Mouse (Mus musculus): ENCODE data around the gene Abcg2.
A peak's percentile ranks its signal among the peaks of the same experiment; 100 is the strongest.
"Not testable (repeated sequence)": the region's sequence is repeated elsewhere in the genome, so short reads cannot be mapped to it uniquely, and the experiment has no call there.

Abcg2 gene

DNA sequence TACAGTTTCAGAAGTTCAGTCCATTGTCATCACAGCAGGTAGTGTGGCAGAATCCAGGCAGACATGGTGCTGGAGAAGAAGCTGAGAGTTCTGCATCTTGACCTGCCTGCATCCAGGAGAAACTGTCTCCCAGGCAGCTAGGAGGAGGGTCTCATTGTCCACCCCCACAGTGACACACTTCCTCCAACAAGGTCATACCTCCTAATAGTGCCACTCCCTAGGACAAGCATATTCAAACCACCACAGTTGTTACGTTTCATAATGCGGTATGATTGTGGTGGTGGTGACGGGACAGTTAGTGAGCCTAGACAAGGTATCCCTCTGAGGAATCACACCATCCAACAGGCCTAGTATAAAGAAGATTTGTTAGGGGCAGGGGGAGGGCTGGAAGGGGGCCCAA is at the start of gene Abcg2:
Gene Abcg2, plus strand, starts transcription at position 301 of the 400 bp plus-strand sequence.
- not testable (repeated sequence) for TF ChIP-seq GATA4 (IDR thresholded peaks at IDR 0.05; ENCODE audit: insufficient replicate concordance, low read length)

DNA sequence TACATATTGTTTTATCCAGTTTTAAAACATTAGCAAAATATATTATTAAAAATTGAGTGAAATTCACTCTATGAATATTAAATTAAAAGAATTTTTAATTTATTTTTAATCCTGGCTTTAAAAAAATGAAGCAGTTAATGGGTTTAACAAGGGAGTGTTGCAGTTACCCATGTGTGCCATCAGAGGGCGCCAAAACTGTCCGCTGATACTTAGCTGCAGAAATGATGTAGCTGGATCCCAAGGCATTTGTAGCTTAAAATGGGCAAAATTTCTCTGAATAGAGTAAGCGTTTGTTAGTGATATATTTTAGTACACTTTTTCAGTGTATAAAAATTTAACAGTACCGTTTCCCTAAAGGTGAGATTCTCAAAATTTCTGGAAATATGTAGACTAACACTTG is 37.5 kb upstream of the Abcg2 start:
- no peak for TF ChIP-seq GATA4 (IDR thresholded peaks at IDR 0.05; ENCODE audit: insufficient replicate concordance, low read length)

DNA sequence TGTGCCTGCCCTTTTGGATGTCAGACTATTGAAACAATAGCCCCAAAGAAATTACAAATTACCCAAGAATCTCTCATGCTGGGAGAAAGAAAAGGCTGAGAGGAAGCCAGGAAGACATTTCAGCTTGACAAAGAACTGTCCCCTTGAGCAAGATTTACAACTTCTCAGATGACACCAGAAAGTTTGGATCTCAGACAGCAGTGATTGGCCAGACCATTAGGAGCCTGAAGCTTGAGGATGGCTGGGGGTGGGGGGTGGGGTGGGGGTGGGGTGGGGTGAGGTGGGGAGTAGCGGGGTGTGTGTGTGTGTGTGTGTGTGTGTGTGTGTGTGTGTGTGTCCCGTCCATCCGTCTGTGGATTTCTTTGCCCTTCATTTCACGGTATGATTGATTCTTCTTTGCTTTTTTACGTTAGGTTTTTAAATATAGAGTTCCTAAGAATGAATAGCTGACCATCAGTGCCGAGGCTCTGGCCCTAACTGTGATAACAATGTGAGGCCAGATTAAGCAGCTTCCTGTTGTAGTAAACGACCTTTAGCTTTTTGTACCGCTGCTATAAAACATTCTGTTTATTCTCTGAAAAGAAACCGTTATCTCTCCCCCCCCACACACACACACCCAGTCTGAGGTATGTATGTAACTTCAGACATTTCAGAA is 11.4 kb downstream of the Abcg2 start:
- TF ChIP-seq GATA4 (IDR thresholded peaks at IDR 0.05; ENCODE audit: insufficient replicate concordance, low read length) = peak; percentile 71; the same call in 1 of the 2 replicates

DNA sequence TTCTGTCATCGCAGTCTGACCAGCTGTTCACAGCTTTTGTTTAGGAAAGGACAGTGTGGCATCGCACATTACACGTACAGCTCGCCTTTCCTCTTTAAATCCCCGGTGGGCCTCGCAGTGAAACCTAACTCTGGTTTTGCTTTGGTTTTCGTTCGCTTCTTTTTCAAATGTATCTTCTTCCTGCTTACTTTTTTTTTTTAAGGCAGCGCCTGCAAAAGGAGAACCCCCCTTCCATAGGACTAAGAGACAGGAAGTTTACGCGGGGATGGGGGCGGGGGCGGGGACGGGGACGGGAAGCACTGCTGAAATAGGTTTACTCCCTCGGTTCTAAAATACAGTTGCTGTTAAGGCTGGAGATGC is 12.0 kb downstream of the Abcg2 start:
- no peak for TF ChIP-seq GATA4 (IDR thresholded peaks at IDR 0.05; ENCODE audit: insufficient replicate concordance, low read length)

DNA sequence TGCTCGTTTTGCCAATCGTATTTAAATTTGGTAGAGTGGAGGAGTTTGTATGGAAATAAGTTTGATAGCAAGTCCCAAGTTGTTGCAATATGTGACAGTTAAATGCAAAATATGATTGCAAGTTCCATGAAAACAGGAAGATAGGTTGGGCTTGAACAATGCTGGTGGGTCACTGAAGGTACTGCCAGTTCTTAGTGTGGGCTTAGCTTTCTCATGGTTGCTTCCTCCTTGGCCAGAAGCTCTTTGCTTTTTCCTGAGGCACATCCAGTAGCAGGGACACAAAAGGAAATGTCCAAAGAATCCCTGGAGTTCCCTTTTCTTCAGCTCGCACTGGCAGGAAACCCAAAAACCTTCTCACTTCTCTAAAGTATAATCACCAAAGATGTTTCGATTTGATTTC is 22.3 kb downstream of the Abcg2 start:
- TF ChIP-seq GATA4 (IDR thresholded peaks at IDR 0.05; ENCODE audit: insufficient replicate concordance, low read length) = peak; percentile 71

DNA sequence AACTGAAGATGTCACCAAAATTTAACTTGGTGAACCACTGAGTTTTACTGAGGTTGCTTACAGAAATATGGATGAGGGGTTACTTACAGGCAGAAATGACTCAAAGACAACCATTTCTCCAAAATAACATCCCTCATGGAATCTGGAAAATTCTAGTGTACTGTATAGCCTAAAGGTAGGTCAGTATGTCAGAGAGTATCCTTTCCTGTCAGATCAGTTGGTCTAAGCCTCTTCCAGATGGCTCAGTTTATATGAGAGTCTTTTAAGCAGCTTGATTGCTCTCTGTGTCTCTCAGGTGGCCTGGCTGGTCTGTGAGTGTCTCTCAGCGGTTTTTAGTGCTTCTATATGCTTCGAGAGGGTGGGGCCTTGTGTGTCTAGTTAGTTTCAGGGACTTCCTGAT is 24.1 kb downstream of the Abcg2 start:
- TF ChIP-seq GATA4 (IDR thresholded peaks at IDR 0.05; ENCODE audit: insufficient replicate concordance, low read length) = no peak

DNA sequence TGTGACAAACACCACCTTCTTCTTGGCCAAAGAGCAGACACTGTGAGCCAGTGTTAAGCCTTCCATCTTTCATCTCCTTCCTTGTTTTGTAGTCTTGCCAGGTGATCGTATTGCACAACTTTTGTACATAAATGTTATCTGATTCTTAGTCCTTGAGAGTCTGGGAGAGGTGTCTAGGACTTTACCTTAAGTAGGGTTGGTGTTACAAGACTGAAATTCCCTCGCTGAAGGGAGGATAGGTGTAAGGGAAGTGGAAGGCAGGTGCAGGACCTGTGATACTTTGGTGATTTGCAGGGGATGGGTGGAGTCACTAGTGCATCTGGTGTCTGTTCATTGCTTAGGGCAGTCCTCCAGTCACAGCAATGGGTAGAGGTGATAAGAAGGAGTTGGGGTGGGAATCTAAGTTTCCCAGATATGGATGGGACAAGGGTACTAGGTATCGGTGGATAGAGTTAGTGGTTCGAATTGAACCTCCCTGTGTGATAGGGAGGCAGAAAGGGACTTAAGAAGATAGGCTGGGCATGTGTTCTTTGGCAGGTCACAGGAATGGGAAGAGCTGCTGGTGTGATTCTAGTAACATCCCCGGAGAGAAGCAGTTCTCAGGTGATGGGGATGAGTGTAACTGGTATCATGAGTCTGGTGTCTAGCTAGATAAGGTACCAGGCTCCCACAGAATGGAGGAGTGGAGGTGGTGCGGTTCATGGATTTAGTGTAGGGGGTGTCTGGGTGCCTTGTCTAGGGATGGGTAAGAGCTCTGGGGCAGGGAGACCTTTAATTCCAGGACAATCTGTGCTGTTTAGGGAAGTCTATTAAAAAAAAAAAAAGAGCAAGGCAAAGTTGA is 25.8 kb downstream of the Abcg2 start:
- no peak for TF ChIP-seq GATA4 (IDR thresholded peaks at IDR 0.05; ENCODE audit: insufficient replicate concordance, low read length)

DNA sequence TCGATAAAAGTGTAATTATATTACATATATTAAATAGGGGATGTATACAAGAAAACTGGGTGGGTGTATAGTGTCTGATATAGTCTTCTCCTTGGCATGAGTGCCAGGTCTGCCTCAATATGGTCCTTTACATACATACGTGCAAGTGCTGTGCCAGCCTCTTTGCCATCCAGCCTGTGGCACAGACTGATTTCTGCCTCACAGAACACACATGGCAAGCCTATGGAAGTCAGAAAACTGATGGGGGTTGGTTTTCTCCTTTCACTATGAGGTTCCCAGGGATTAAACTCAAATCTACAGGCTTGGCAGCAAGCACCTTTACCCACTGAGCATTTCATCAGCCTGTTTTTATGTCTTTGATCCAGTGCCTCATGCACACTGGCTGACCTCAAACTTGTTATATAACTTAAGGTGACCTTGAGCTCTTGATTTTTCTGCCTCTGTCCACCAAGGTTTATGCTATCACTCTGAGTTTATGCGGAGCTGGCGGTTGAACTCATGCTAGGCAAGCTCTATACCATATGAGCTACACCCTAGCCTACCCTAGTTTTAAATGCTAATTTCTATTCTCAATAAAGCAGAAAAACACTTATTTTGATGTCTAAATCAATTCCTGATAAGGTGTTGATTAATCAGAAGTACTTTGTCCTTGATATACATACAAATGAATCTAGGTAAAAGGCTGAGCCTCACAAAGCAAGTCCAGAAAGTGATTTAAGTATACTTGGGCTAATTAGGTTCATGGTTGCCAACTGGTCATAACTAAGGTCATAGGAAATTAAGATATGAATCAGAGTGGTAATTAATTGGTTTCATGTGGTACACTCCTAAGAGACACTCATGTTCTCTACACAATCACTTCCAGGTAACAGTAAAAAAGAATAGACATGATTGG is 26.7 kb downstream of the Abcg2 start:
- no peak for TF ChIP-seq GATA4 (IDR thresholded peaks at IDR 0.05; ENCODE audit: insufficient replicate concordance, low read length)

DNA sequence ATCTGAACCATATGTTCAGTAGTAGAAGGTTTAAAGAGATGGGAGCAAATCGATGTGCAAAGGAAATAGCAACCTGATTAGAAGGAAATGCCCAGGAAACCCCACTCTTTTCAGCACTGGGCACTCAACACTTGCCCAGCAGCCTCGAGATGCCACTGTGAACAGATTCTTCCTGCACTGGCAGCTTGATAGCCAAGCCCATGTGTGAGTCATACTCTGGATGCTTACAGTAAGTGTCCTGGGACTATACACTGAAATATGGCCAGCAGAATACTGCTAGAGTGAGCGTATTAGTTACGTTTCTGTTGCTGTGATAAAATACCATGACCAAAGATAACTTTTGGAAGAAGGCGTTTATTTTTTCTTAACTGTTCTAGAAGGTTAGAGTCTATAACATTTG is 39.8 kb downstream of the Abcg2 start:
- no peak for TF ChIP-seq GATA4 (IDR thresholded peaks at IDR 0.05; ENCODE audit: insufficient replicate concordance, low read length)

DNA sequence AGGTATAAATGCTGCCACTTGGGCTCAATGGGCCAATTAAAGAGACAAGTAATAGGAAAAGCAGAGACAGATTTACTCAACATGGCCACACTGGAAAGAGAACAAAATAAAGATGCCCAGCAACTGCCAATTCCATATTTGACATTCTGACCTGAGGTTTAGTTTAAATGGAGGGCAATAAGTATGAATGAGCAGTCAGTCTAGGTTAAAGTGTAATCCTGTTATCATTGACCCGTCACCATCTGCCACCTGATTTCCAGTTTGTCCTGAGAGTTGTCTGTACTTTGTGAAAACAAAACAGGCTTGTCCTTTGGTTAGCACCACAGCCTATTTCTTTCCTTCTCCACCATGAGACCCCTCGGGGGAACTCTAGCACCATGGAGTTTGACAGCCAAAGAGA is 44.9 kb downstream of the Abcg2 start:
- TF ChIP-seq GATA4 (IDR thresholded peaks at IDR 0.05; ENCODE audit: insufficient replicate concordance, low read length) = 0 out of 2 replicates have a peak, but pooled peaks have one; percentile 55

DNA sequence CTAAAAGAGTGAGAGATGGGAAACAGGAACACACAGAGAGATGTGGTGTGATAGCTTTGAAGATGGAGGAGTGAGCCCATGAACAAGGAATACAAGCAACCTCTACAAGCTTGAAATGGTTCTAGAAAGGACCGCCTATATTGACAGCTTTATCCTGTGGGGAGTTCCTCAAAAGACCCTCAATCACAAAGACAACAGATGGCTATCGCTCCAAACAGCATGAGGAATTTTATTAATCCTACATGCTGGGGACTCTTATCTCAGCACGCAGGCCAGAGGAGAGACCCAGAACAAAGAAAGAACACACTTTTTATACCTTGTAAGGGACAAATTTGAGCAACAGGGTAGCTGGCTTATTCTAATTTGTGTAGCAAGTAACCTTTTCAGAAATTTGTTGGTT is 48.1 kb downstream of the Abcg2 start:
- no peak for TF ChIP-seq GATA4 (IDR thresholded peaks at IDR 0.05; ENCODE audit: insufficient replicate concordance, low read length)

DNA sequence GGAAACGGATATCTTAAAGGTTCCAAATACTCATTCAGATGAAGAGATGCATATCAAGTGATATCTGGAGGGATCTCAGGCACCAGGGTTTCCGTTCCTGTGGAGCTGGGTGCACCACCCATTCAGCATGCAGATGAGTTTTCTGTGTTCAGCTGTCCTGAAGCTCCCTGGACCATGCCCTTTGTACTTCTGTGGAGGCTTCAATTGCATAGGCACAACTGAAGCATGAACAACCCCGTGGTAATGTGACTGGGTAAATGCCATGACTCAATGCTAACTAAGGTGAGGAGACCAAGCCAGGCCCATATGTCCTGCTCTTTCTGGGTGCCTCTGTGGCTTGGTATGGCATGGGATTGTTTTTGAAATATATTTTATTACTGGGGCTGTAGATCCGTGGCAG is 49.4 kb downstream of the Abcg2 start:
- no peak for TF ChIP-seq GATA4 (IDR thresholded peaks at IDR 0.05; ENCODE audit: insufficient replicate concordance, low read length)

DNA sequence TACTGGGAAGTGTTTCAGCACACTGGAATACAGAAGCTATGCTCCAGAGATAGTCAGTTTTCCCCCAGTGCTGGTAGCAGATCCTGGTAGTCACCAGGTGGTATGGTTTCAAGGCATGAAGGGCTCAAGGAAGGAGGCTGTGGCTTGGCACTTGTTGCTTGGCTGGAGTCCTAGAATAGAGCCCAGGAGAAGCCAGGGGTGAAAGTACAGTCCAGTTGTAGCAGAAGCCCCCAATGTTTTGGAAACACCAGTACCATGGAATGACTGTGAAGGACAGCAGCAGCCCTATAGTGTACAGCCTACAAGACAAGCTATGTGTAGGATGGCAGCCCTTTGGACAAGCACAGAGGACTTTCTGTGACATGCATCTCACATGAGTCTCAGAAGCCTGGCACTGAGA is 54.2 kb downstream of the Abcg2 start:
- no peak for TF ChIP-seq GATA4 (IDR thresholded peaks at IDR 0.05; ENCODE audit: insufficient replicate concordance, low read length)

DNA sequence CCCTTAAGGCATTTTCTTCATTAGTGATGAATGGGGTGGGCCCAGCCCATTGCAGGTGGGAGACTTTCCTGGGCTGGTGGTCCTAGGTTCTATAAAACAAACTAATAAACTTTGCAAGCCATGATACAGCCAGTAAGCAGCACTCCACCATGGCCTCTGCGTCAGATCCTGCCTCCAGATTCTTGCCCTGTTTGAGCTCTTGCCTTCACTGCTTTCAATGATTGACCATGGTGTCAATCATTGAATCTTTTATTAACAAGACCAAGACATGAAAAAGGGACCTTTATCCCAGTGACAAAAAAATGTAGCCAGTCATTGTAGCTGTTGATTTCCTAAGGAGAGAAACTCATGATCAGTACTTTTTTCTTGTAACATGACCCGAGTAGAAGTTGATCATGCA is 55.1 kb downstream of the Abcg2 start:
- TF ChIP-seq GATA4 (IDR thresholded peaks at IDR 0.05; ENCODE audit: insufficient replicate concordance, low read length) = no peak

DNA sequence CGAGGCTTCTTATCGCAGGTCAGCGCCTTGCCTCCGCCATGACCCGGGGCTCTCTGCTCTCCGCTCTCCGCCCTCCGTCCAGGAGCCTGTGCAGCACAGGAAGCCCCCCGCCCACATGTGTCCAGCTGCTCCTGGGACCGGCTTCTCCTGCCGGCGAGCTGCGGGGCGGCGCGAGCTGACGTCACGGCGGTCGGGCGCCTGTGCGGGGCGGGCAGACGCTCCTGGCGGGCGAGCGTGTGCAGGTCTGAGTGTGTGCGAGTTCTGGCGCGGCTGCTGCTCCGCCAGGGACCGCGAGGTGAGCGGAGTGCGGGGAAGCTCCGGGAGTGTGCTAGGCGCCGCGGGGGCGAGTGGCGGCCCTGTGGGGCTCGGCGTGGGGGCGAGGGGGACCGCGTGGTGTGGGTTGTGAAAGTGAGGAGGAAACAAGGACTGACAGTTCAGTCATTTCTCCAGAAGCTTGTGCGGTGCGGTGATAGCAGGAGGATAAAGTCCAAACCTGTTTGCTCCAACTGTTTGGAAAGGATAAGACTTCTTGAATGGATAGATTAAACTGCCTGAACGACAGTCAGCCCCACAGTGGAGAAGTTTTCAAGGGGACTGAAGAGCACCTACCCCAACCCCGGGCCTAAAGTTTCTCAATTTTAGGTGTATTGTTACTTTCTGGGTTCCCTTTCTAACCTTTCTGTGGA is 56.2 kb downstream of the Abcg2 start:
- peak; percentile 79; the same call in 1 of the 2 replicates for TF ChIP-seq GATA4 (IDR thresholded peaks at IDR 0.05; ENCODE audit: insufficient replicate concordance, low read length)

Measured in liver, adult (tissue).